Mouse (Mus musculus): ENCODE measurements around the gene C1qbp.

C1qbp gene

DNA sequence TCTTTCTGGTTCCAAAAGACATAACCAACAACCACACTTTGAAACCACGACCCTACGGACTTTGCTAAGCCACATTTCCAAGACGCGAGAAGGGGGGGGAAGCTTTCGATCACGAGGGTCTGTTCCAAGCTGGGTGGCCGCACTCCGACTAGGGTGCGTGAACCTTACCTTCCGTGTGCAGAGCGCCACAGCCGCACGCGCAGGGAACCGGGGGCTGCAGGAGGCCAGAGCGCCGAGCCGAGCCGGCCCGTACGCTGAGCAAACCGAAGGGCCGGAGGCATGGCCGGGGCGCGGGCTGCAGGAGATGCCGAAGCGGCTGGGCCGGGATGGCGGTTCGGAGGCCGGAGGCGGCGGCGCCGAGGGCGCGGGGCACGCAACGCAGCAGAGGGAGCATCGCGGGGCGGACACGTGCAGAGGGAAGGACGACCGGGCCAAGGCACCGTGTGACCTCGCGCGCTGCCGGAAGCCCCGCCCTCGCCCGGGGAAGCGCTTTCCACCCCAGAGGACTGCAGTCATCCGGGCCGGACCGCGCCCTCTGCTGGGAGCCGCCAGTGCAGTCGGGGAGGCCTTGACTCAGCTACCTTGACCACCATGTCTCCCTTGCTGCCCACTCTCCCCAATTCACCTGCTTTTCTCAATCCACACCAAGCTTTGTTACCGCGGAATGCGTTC is at the start of gene C1qbp:
Gene C1qbp (minus strand): TSS at position 470 of the 672 bp plus-strand sequence.
- peak; percentile 61 to 93 for DNase-seq (ENCODE audit: low spot score in 2 of 2)

DNA sequence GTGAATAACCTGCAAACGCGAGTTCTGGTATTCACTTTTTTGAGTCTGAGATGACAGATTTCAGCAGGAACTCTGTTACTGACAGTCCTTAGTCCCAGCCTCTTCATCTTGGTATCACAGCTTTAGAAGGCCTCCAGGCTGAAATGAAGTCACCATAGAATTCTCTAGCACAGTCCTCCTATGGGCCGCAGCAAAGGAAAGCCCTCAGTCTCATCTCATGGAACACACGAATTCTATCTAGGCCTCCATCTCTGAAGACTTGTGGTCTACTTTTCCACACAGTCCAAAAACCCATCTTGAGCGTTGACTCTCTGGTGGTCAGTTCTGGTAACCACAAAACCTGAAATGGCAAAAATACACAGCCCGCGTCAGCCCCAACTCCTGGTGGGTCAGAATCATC is 49.2 kb upstream of the C1qbp start:
- DNase-seq (ENCODE audit: low spot score in 2 of 2): no peak

- DNase-seq (ENCODE audit: low spot score in 2 of 2): no peak
Observed at GRCm38 (mm10) chr11:71029403-71030118, 46.7 kb upstream of the C1qbp start.

DNA sequence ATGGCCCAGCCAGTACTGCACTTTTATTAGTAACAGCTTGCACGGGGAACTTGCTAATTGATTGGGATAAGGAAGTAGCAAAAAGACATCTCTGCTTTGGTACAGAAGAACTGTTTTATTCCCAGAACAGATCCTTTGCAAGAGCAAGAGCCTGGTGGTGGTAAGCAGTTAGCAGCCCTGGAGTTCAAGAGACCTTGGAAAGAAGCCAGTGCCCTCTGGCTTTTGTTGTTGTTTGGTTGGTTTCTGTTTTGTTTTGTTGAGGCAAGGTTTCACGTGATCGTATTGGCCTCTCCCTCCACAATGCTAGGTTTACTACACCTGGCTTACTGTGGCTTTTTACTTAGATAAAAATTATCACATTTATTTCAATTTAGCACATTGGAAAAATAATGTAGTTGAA is 45.5 kb upstream of the C1qbp start:
- DNase-seq (ENCODE audit: low spot score in 2 of 2): no peak

DNA sequence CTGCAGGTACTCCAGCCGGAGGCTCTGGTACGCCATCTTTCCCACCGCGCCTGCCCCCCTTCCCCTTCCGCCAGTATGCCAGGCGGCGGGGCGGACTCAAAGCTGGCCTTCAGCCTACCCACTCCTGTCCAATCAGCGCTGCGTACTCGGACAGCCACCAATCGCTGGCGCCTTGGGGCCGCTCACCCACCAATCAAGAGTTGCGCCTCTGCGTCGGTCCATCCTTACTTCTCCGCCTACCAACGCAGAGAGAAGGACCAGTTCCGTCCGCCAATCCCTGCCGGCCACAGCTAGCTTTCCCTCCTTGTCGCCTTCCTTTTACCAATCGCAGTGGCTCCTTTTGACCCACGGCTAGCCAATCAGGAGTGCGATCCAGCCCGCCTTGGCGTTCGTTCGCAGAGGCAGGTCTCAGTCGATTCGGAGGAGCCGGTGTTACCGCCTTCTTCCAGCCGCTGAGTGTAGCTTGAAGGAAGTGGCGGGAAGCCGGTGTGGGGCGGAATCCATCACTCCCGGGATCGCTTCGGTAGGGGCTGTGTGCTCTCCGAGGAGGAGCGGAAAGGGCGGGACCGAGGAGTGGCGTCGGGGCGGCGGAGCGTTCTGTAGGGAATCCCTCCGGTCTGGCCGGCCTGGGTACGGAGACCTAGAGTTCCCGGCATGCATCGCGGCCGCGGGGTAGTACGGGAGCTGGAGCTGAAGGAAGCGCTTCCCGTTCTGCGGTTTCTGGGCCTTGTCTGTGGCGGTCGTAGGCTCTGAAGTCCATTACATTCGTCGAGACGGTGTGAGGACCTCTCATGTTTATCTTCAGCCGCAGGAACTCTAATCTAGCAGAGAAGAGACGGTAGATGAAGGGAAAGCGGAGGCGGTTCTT is 36.6 kb upstream of the C1qbp start, which contains the start of the genes Mis12 and Derl2:
Gene Mis12 (plus strand): TSS at position 411 of the 868 bp plus-strand sequence.
Gene Derl2 (minus strand): TSS at position 641 of the 868 bp plus-strand sequence.
- DNase-seq (ENCODE audit: low spot score in 2 of 2): peak; percentile 100

DNA sequence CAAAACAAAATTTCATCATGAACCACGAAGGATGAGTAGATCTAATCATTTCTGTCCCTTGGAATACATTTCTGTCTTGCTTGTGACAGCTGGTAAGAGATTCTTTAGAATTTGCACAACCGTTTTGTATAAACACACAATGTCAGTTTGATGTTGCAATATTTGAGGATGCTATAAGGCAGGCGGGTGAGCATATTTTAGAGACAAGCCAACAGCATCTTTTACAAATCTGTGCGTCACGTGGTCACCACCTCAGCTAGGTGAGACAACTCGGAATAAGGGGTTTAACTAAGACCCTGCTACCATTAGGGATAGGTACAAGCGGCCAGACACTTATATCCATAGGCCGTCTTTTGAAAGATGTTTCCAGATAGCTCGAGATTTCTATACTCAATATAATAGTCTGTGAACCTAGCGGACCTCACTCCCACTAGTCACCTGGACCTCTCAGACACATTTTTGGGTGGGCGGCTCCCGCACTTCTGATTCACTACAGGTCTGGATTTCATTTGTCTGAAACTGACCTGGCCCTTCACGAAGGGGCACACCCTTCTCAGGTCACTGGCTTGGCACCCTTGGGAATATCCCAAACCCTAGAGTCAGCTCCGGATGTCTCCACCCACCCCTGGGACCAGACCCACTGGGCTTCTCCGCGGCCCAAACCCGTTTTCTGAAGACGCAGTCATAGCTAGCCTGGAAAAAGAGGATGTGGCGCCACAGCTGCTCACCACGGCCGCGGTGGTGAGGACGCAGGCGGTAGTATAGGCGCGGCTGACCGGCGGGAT is 35.8 kb upstream of the C1qbp start:
- DNase-seq (ENCODE audit: low spot score in 2 of 2): no peak

DNA sequence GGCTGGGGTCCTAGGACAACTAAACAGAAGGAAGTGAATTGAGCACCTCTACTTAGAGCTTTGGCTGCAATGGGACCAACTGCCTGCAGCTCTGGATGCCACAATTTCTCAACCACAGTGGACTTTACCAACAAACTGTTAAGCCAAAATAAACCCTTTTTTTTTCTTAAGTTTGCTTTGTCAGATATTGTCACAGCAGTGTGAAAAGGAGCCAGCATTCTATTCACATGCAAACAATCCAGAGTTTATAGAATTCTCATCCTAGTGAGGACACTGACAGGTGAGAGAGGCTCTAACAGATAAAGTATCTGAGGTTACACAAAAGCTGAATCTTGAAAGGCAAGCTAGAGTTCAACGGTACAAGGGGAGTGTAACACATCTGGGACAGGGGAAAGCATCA is 34.2 kb upstream of the C1qbp start:
- no peak for DNase-seq (ENCODE audit: low spot score in 2 of 2)

DNA sequence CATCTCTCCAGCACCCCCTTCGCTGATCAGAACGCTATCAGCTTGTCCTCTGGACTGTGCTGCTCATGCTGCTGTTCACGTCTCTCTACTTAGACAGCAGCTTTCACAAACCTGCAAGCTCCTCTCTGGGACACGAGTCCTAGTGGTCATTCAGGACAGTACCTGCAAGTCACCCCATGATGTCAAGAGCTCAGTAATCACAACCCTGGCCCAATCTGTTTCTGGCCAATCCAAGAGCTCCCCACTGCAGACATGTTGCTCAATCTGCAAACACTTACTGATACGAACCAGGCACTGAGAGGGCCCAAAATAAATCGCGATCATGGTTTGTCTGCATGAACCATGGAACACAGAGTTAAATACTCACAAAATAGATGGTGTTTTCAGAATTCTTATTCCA is 29.9 kb upstream of the C1qbp start:
- no peak for DNase-seq (ENCODE audit: low spot score in 2 of 2)

- no peak for DNase-seq (ENCODE audit: low spot score in 2 of 2)
Observed at GRCm38 (mm10) chr11:71008321-71008720, 25.5 kb upstream of the C1qbp start.

DNA sequence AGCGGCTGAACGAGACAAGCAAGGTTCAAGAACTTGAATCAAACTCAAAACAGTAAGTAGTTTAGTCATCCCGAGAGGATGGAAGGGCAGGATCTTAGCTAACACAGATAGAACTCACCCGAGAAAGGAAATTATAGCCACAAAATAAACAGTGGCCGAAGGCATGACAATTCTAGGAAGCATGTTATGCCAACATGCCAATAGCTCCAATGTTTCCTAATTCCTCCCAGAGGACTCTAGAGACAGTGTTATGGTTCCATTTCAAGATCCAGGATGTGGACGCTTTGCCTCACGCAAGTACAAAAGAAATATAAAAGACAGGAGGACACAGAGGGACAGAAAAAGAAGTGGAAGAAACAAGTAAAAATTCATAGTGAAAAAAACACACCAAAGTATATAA is 25.0 kb upstream of the C1qbp start:
- no peak for DNase-seq (ENCODE audit: low spot score in 2 of 2)

DNA sequence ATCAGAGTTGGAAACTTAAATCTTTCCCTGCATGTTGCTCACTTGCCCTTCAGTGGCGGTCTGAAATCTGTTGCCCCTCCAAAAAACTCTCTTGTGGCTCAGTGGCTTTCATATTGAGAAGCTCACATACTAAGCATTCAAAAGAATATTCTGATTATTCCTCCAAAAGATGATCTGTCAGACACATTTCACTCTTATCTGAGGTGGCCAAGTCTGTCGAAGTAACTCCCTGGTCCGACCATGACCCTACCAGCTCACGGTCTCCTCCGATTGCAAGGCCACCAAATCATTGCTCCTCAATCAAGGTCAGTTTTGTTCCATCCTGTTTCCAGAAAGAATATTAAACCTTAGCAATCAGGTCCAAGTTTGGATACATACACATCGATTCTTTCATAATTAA is 24.2 kb upstream of the C1qbp start:
- DNase-seq (ENCODE audit: low spot score in 2 of 2): no peak

- no peak for DNase-seq (ENCODE audit: low spot score in 2 of 2)
Observed at GRCm38 (mm10) chr11:71005046-71005445, 22.2 kb upstream of the C1qbp start.

- DNase-seq (ENCODE audit: low spot score in 2 of 2): peak; percentile 91 to 98
Observed at GRCm38 (mm10) chr11:71004316-71004773, 21.5 kb upstream of the C1qbp start, which contains the start of gene Dhx33. Gene Dhx33 (minus strand): TSS chr11:71004437.

DNA sequence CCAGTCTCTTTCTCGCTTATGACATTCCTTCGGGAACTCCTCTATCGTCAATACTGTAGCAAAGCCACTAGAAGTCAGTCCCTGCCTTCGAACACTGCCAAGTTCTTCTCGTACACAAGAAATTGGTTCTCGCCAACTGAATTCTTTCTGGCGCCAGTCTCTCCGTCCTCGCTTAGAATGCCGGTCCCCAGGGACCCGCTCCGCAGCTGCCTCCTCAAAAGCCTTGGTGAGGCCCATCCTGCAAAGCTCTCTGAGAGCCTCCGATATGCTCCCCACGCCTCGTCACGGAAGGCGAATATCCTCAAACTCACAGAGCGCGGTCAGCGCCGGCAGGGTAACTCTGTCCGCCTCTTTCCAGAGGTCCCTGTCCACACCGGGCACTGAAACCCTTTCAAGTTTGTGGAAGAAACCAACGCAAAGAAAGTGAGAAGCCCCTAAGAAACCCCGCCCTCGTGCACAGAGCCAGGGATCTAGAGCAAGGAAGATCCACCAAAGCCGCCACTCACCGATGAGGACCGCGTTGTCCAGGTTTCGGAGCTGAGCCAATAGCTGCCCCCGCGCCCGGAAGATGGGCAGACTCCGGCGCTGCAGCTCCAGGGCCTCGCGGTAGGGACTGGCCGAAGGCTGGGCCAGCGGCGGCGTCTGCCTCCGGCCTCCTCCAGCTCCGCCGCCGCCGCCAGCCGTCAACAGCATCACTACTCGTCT is 20.9 kb upstream of the C1qbp start:
- no peak for DNase-seq (ENCODE audit: low spot score in 2 of 2)

DNA sequence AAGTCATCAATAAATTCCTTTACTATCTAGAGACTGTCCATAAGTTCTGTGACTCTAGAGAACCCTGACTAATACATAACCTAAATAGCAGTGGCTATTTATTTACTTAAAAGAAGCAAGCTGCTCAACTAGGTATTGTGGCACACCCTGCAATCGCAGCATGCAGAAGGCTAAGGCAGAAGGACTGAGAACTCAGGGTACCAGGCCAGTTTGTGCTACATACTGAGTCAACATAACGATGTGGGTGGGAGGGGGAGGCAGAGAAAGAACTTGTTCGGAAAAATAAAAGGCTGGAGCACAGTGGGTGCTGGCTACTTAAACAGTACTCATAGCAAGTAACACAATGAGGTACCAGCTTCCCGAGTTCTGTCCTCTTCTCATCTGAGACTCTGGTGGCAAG is 18.3 kb upstream of the C1qbp start:
- no peak for DNase-seq (ENCODE audit: low spot score in 2 of 2)

- no peak for DNase-seq (ENCODE audit: low spot score in 2 of 2)
Observed at GRCm38 (mm10) chr11:70982030-70982429, 796 bp downstream of the C1qbp start.

DNA sequence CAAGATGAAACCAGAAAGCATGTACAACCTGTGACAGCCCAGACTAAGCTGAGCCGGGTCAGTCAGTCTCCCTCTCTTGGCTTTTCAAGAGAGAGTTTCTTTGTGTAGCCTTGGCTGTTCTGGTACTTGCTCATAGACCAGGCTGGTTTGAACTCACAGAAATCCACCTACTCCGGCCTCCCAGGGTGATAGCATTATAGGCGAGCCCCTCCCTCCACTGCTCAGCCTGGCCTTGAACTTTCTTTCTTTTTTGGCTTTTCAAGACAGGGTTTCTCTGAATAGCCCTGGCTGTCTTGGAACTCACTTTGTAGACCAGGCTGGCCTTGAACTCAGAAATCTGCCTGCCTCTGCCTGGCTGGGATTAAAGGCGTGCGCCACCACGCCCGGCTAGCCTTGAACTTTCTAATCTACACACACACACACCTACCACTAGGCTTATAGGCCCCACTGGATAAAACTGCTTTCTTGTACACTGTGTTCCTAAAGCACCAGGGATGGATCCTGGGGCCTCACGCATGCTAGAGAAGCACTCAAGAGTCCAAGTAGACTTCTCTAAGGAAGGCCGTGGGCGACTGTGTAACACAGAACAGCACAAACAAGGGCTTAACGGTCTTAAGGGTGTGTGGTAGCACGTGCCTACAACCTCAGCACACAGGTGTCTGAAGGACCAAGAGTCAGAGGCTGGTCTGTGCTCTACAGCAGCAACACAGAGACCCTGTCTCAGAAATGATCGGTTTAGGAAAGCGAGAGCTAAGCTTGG is 1.9 kb downstream of the C1qbp start:
- DNase-seq (ENCODE audit: low spot score in 2 of 2): no peak

DNA sequence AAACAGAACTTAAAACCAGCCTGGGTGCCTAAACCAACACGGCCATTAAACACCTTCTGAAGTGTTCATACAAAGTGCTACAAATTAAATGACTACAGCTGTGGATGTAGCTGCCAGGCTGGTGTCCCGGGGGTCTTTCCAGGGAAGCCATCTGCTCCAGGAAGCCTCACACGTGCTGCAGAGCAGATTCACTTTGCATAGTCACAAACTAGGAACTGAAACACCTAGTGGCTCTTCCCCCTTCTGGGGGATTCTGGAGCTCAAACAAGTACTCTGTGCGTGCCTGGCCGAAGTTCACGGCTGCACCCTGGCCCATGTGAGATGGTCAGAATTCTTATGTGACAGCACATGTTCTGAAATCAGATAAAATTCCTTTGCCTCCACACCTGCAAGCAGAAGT is 2.6 kb downstream of the C1qbp start:
- no peak for DNase-seq (ENCODE audit: low spot score in 2 of 2)

- no peak for DNase-seq (ENCODE audit: low spot score in 2 of 2)
Observed at GRCm38 (mm10) chr11:70977293-70977692, 5.5 kb downstream of the C1qbp start.

DNA sequence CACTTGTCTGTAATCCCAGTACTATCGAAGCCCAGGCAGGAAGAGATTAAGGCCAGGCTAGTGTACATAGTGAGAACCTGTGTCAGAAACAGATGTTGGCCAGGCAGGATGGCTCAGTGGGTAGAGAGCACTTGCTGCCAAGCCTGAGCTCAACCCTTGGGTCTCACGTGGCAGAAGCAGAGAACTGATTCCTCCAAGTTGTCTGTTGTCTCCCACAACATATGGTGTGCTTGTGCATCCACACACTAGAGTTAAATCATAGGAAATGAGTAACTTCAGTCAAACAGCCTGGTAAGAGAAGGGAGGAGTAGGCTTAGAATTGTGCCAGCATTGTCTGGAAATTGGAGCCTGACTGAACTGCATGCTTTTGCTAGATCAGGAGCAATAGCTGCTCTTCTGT is 7.6 kb downstream of the C1qbp start:
- peak in 1 of 2 experiments; percentile 28 for DNase-seq (ENCODE audit: low spot score in 2 of 2)
